Mouse (Mus musculus) brain, embryonic 14.5 days (tissue): ENCODE measurements around the gene Zfp729a.
"Not testable (repeated sequence)": the region's sequence is repeated elsewhere in the genome, so short reads cannot be mapped to it uniquely, and the experiment has no call there.

ENCODE experiments used
- CTCF ChIP-seq: fragments of 200-500 bp; IDR thresholded peaks from 2 replicates; pipeline ENCODE4 v1.5.1; 2012; ENCODE audit warnings: inconsistent platforms, mild to moderate bottlenecking, moderate library complexity, borderline replicate concordance; ENCODE audit not compliant: insufficient read depth, insufficient read length; ENCODE audit errors: extremely low read depth
- POLR2A ChIP-seq: fragments of 200-500 bp; IDR thresholded peaks from 2 replicates; pipeline ENCODE4 v1.6.1; 2012; ENCODE audit warnings: mild to moderate bottlenecking, inconsistent platforms, borderline replicate concordance; ENCODE audit not compliant: poor library complexity, insufficient read depth, insufficient read length, severe bottlenecking; ENCODE audit errors: extremely low read depth

GRCm38 (mm10) chr13:67682959-67683735, 45.6 kb upstream of the Zfp729a start:
- not testable (repeated sequence) for TF ChIP-seq CTCF
- peak; percentile 16; the same call in 1 of the 2 replicates for TF ChIP-seq POLR2A
